Mouse (Mus musculus) embryonic facial prominence, embryonic 11.5 days (tissue): ENCODE measurements around the gene Nox1. TPM values are rescaled to one million over a fixed set of nuclear protein-coding genes. Genes with fewer than 3 reads are reported as not detected.

Experiments
- ATAC-seq: fragments of 200-750 bp; cut with Nextera tagmentation; replicated peaks from 2 replicates; pipeline ENCODE4 v1.8.0; 2017; ENCODE audit warnings: low read depth; ENCODE audit not compliant: insufficient number of reproducible peaks, low FRiP score, low TSS enrichment
- DNase-seq: peaks from one replicate; pipeline ENCODE4 v3.0.0-alpha.2; 2015; ENCODE audit warnings: low spot score
- H3K27ac ChIP-seq: fragments of 300-500 bp; sonication (generic); replicated peaks from 2 replicates; pipeline ENCODE4 v1.5.1; 2014; ENCODE audit warnings: mild to moderate bottlenecking, low read depth, low read length, control low read depth
- H3K27me3 ChIP-seq: fragments of 300-500 bp; sonication (generic); 2 replicates; pipeline ENCODE4 v1.6.1; 2014; ENCODE audit warnings: mild to moderate bottlenecking, low read length, moderate library complexity, mixed read lengths; ENCODE audit not compliant: control insufficient read depth, insufficient read depth
- H3K36me3 ChIP-seq: fragments of 300-500 bp; sonication (generic); replicated peaks from 2 replicates; pipeline ENCODE4 v1.6.1; 2014; ENCODE audit warnings: low read depth, mild to moderate bottlenecking, low read length, moderate library complexity, mixed read lengths; ENCODE audit not compliant: control insufficient read depth, insufficient read depth
- H3K4me1 ChIP-seq: fragments of 300-500 bp; sonication (generic); 2 replicates; pipeline ENCODE4 v1.6.1; 2014; ENCODE audit warnings: low read length, mixed read lengths; ENCODE audit not compliant: control insufficient read depth, insufficient read depth
- H3K4me2 ChIP-seq: fragments of 300-500 bp; sonication (generic); 2 replicates; pipeline ENCODE4 v1.6.1; 2014; ENCODE audit warnings: low read depth, mild to moderate bottlenecking, control low read depth, low read length, moderate library complexity
- H3K4me3 ChIP-seq: fragments of 300-500 bp; sonication (generic); 2 replicates; pipeline ENCODE4 v1.5.1; 2014; ENCODE audit warnings: low read depth, low read length, control low read depth
- H3K9ac ChIP-seq: fragments of 300-500 bp; sonication (generic); replicated peaks from 2 replicates; pipeline ENCODE4 v1.6.1; 2014; ENCODE audit warnings: mild to moderate bottlenecking, control low read depth, low read length
- H3K9me3 ChIP-seq: fragments of 300-500 bp; sonication (generic); replicated peaks from 2 replicates; pipeline ENCODE4 v1.6.1; 2016; ENCODE audit warnings: mild to moderate bottlenecking, low read length, inconsistent platforms, mixed read lengths; ENCODE audit not compliant: control insufficient read depth
- WGBS: fragments of 180-500 bp; shearing (Covaris S2); extraction: QIAGEN DNeasy Blood & Tissue Kit; methylation state at CpG from one replicate; pipeline ENCODE4 v1.1.7; 2014; 5-methylcytosine and 5-hydroxymethylcytosine counted together
- polyA plus RNA-seq: library from polyadenylated mRNA; unstranded; fragments of >200 nt; fragmentation: Nextera tagmentation; extraction: Ambion mirVana; gene quantifications from 2 replicates; pipeline ENCODE4 v1.2.1, GENCODE M21; 2014

Nox1 gene
- polyA plus RNA-seq, 1 experiment from 2014 or later = not detected

GRCm38 (mm10) chrX:134162043-134162720, 59.6 kb downstream of the Nox1 start, which contains the start of gene Xkrx:
TSS of gene Xkrx (minus strand) at chrX:134162076.
- peak; percentile 27 for DNase-seq
- H3K4me2 ChIP-seq = peak within 1 kb of the TSS; percentile 46
- H3K4me3 ChIP-seq = peak within 1 kb of the TSS; percentile 9
- H3K27ac ChIP-seq = no peak within 1 kb of the TSS
- H3K4me1 ChIP-seq = no peaks in the 10 kb centered on the region
- ATAC-seq = no peak
- no peaks in the 10 kb centered on the region; the same call in 1 of the 2 replicates for H3K27me3 ChIP-seq
- H3K36me3 ChIP-seq = no peaks in the 10 kb centered on the region
- 33% methylated on average over 16 of the region's 16 CpGs for WGBS
- no peaks in the 10 kb centered on the region for H3K9me3 ChIP-seq
- no peak within 1 kb of the TSS for H3K9ac ChIP-seq

- Histone ChIP-seq H3K4me3 (no peak overlapping the region), H3K9me3 (no peaks in the 10 kb centered on the region), H3K36me3 (no peaks in the 10 kb centered on the region), H3K27me3 (no peaks in the 10 kb centered on the region; the same call in 1 of the 2 replicates), H3K27ac (no peak overlapping the region), H3K9ac (no peak overlapping the region), H3K4me1 (no peaks in the 10 kb centered on the region), H3K4me2 (no peak overlapping the region)
- 82% methylated on average over 2 of the region's 2 CpGs for WGBS
- DNase-seq (no peak), ATAC-seq (no peak)
Measured at GRCm38 (mm10) chrX:134160442-134160841, 61.3 kb downstream of the Nox1 start.

GRCm38 (mm10) chrX:134158151-134158550, 63.6 kb downstream of the Nox1 start:
- no peak overlapping the region for H3K4me3 ChIP-seq
- H3K27me3 ChIP-seq = no peaks in the 10 kb centered on the region; the same call in 1 of the 2 replicates
- no peaks in the 10 kb centered on the region for H3K4me1 ChIP-seq
- H3K9me3 ChIP-seq = no peaks in the 10 kb centered on the region
- no peak overlapping the region for H3K4me2 ChIP-seq
- 34% methylated on average over 7 of the region's 7 CpGs for WGBS
- no peak overlapping the region for H3K9ac ChIP-seq
- no peaks in the 10 kb centered on the region for H3K36me3 ChIP-seq
- ATAC-seq (no peak), DNase-seq (no peak)
- H3K27ac ChIP-seq = no peak overlapping the region

GRCm38 (mm10) chrX:134141986-134142385, 79.8 kb downstream of the Nox1 start:
- H3K4me1 ChIP-seq = no peaks in the 10 kb centered on the region
- H3K4me2 ChIP-seq = no peak overlapping the region
- WGBS = 92% methylated on average over 4 of the region's 4 CpGs
- H3K9ac ChIP-seq = no peak overlapping the region
- no peak for DNase-seq
- no peaks in the 10 kb centered on the region for H3K27me3 ChIP-seq
- H3K4me3 ChIP-seq = no peak overlapping the region
- H3K27ac ChIP-seq = no peak overlapping the region
- ATAC-seq = no peak
- H3K36me3 ChIP-seq = no peaks in the 10 kb centered on the region
- no peaks in the 10 kb centered on the region for H3K9me3 ChIP-seq

- no peak overlapping the region for H3K27ac ChIP-seq
- ATAC-seq (no peak), DNase-seq (no peak)
- no peak overlapping the region for H3K9ac ChIP-seq
- no peaks in the 10 kb centered on the region for H3K36me3 ChIP-seq
- no peak overlapping the region for H3K4me3 ChIP-seq
- no peaks in the 10 kb centered on the region for H3K27me3 ChIP-seq
- no peaks in the 10 kb centered on the region for H3K9me3 ChIP-seq
- no peaks in the 10 kb centered on the region for H3K4me1 ChIP-seq
- no peak overlapping the region for H3K4me2 ChIP-seq
- WGBS = 85% methylated on average over 1 of the region's 1 CpGs
Measured at GRCm38 (mm10) chrX:134141551-134141950, 80.2 kb downstream of the Nox1 start.

GRCm38 (mm10) chrX:134140024-134140423, 81.7 kb downstream of the Nox1 start:
- no peaks in the 10 kb centered on the region for H3K36me3 ChIP-seq
- H3K27me3 ChIP-seq = no peaks in the 10 kb centered on the region
- no peak overlapping the region for H3K4me3 ChIP-seq
- no peak overlapping the region for H3K27ac ChIP-seq
- no peaks in the 10 kb centered on the region for H3K9me3 ChIP-seq
- no peak overlapping the region for H3K4me2 ChIP-seq
- no peaks in the 10 kb centered on the region for H3K4me1 ChIP-seq
- DNase-seq (no peak), ATAC-seq (no peak)
- no peak overlapping the region for H3K9ac ChIP-seq
- WGBS = 81% methylated on average over 6 of the region's 6 CpGs

GRCm38 (mm10) chrX:134133821-134134220, 87.9 kb downstream of the Nox1 start:
- Histone ChIP-seq H3K9me3 (no peaks in the 10 kb centered on the region), H3K4me3 (no peak overlapping the region), H3K9ac (no peak overlapping the region), H3K27ac (no peak overlapping the region), H3K36me3 (no peaks in the 10 kb centered on the region), H3K4me1 (no peaks in the 10 kb centered on the region), H3K27me3 (no peaks in the 10 kb centered on the region), H3K4me2 (no peak overlapping the region)
- ATAC-seq (no peak), DNase-seq (no peak)
- WGBS = 52% methylated on average over 3 of the region's 3 CpGs

GRCm38 (mm10) chrX:134132295-134132694, 89.5 kb downstream of the Nox1 start:
- H3K4me1 ChIP-seq = no peaks in the 10 kb centered on the region
- WGBS = 29% methylated on average over 5 of the region's 5 CpGs
- H3K4me3 ChIP-seq = no peak overlapping the region
- no peak overlapping the region for H3K4me2 ChIP-seq
- no peak overlapping the region for H3K9ac ChIP-seq
- no peak overlapping the region for H3K27ac ChIP-seq
- H3K36me3 ChIP-seq = no peaks in the 10 kb centered on the region
- no peaks in the 10 kb centered on the region for H3K27me3 ChIP-seq
- H3K9me3 ChIP-seq = no peaks in the 10 kb centered on the region
- DNase-seq (peak; percentile 27), ATAC-seq (no peak)
